ENCODE assay signal across 38 mouse cellular contexts in the genomic region with DNA sequence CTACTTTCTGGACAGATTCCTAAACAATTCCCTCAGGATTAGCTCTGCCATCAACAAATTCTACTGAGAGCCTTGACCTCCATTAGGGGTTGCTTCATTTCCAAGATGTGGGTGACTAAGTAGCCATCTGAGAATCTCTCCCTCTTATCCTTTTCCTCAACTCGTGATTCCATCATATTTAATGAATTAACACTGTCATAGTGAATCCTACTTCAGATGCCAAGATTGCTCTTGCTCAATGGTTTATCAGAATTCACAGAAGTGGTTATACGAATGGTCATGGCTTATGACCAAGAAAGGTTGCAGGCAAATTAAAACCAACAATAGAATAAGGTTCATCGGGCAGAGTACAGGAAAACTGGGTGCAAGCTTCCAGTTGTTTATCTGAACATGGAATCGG. TPM values are rescaled to one million over a fixed set of nuclear protein-coding genes. Genes with fewer than 3 reads are reported as not detected.
"Had no signal": no experiment of that assay in that cellular context is flagged by ENCODE, and none has a peak within 500 bp of the region (broad histone marks: within the 10 kb centered on the region; RNA-seq: fewer than 3 reads in every experiment).

No protein-coding gene starts in this region.

- H3K4me3 ChIP-seq: embryonic facial prominence, embryonic 10.5 days; embryonic facial prominence, embryonic 12.5 days; embryonic facial prominence, embryonic 13.5 days; embryonic facial prominence, embryonic 15.5 days; erythroblast, embryonic 14.5 days; forebrain, embryonic 10.5 days; forebrain, embryonic 12.5 days; forebrain, embryonic 13.5 days; forebrain, embryonic 15.5 days; gastrocnemius, adult 2 months; heart, adult 2 months had no signal

- H3K9ac ChIP-seq: embryonic facial prominence, embryonic 12.5 days; embryonic facial prominence, embryonic 13.5 days; embryonic facial prominence, embryonic 15.5 days; forebrain, embryonic 12.5 days; forebrain, embryonic 13.5 days; forebrain, embryonic 15.5 days; forebrain, postnatal 0 days had no signal

- H3K36me3 ChIP-seq: embryonic facial prominence, embryonic 10.5 days; embryonic facial prominence, embryonic 12.5 days; embryonic facial prominence, embryonic 13.5 days; embryonic facial prominence, embryonic 15.5 days; forebrain, embryonic 10.5 days; forebrain, embryonic 12.5 days; forebrain, embryonic 15.5 days had no signal

- H3K9me3 ChIP-seq: embryonic facial prominence, embryonic 10.5 days; embryonic facial prominence, embryonic 12.5 days; embryonic facial prominence, embryonic 13.5 days; embryonic facial prominence, embryonic 15.5 days; forebrain, embryonic 10.5 days; forebrain, embryonic 12.5 days; forebrain, embryonic 13.5 days; forebrain, embryonic 15.5 days had no signal

- DNase-seq: cerebellum, adult 9-10 months; cerebellum, adult 9-11 months; cerebellum, postnatal 10 days; cerebellum, postnatal 14 days; cerebellum, postnatal 25 days; cerebellum, postnatal 36 days; embryo, embryonic 11 days; forebrain, postnatal 0 days; gastrocnemius, adult 2 months; gastrocnemius, postnatal 10 days; gastrocnemius, postnatal 14 days; gastrocnemius, postnatal 25 days; gastrocnemius, postnatal 36 days; heart, adult 18-20 months; heart, adult 2 months had no signal

- H3K27me3 ChIP-seq: embryonic facial prominence, embryonic 12.5 days; embryonic facial prominence, embryonic 15.5 days; forebrain, embryonic 15.5 days had no signal

- H3K4me2 ChIP-seq: embryonic facial prominence, embryonic 12.5 days; embryonic facial prominence, embryonic 13.5 days; embryonic facial prominence, embryonic 15.5 days; forebrain, embryonic 12.5 days; forebrain, embryonic 13.5 days; forebrain, embryonic 15.5 days had no signal

- ATAC-seq: forebrain, embryonic 13.5 days; forebrain, embryonic 14.5 days; forebrain, embryonic 15.5 days; forebrain, embryonic 16.5 days; forebrain, postnatal 0 days had no signal

- H3K27ac ChIP-seq: embryonic facial prominence, embryonic 10.5 days; embryonic facial prominence, embryonic 12.5 days; embryonic facial prominence, embryonic 13.5 days; embryonic facial prominence, embryonic 15.5 days; forebrain, embryonic 10.5 days; forebrain, embryonic 12.5 days; forebrain, embryonic 13.5 days; forebrain, embryonic 15.5 days; gastrocnemius, adult 2 months; heart, adult 2 months had no signal

RNA-seq across cellular contexts. Expression of a gene that starts 3.1 kb away (rescaled TPM):
- total RNA-seq: common myeloid progenitor, adult 5-6 weeks; forebrain, postnatal 0 days; gastrocnemius, adult 18-20 months; gastrocnemius, adult 2 months; gastrocnemius, adult 8-10 months; gastrocnemius, postnatal 10 days; gastrocnemius, postnatal 14 days; gastrocnemius, postnatal 25 days; gastrocnemius, postnatal 36 days; gastrocnemius, postnatal 4 days; granulocyte monocyte progenitor cell, adult 5-6 weeks; heart, adult 18-20 months; heart, adult 2 months; heart, adult 8-10 months had no signal
- polyA plus RNA-seq: cortical plate, adult 2 months; embryonic facial prominence, embryonic 10.5 days; embryonic facial prominence, embryonic 11.5 days; embryonic facial prominence, embryonic 12.5 days; embryonic facial prominence, embryonic 13.5 days; embryonic facial prominence, embryonic 14.5 days; embryonic facial prominence, embryonic 15.5 days; erythroblast, embryonic 14.5 days; forebrain, embryonic 11.5 days; forebrain, embryonic 12.5 days; forebrain, embryonic 14.5 days; forebrain, embryonic 16.5 days; forebrain, postnatal 0 days; frontal cortex, adult 2 months; gonadal fat pad, adult 2 months; heart, adult 2 months had no signal

RNA-seq across cellular contexts. Expression of a gene that starts 3.2 kb away (rescaled TPM):
- total RNA-seq: common myeloid progenitor, adult 5-6 weeks; forebrain, postnatal 0 days; gastrocnemius, adult 18-20 months; gastrocnemius, adult 2 months; gastrocnemius, adult 8-10 months; gastrocnemius, postnatal 10 days; gastrocnemius, postnatal 14 days; gastrocnemius, postnatal 25 days; gastrocnemius, postnatal 36 days; gastrocnemius, postnatal 4 days; granulocyte monocyte progenitor cell, adult 5-6 weeks; heart, adult 18-20 months; heart, adult 2 months; heart, adult 8-10 months had no signal
- polyA plus RNA-seq: cortical plate, adult 2 months; embryonic facial prominence, embryonic 10.5 days; embryonic facial prominence, embryonic 11.5 days; embryonic facial prominence, embryonic 12.5 days; embryonic facial prominence, embryonic 13.5 days; embryonic facial prominence, embryonic 14.5 days; erythroblast, embryonic 14.5 days; forebrain, embryonic 11.5 days; forebrain, embryonic 12.5 days; forebrain, embryonic 14.5 days; frontal cortex, adult 2 months; heart, adult 2 months had no signal

RNA-seq across cellular contexts. Expression of a gene that starts 4.4 kb away (rescaled TPM):
- total RNA-seq: common myeloid progenitor, adult 5-6 weeks; forebrain, postnatal 0 days; gastrocnemius, adult 18-20 months; gastrocnemius, adult 2 months; gastrocnemius, adult 8-10 months; gastrocnemius, postnatal 10 days; gastrocnemius, postnatal 14 days; gastrocnemius, postnatal 25 days; gastrocnemius, postnatal 36 days; gastrocnemius, postnatal 4 days; granulocyte monocyte progenitor cell, adult 5-6 weeks; heart, adult 18-20 months; heart, adult 2 months; heart, adult 8-10 months had no signal
- polyA plus RNA-seq: cortical plate, adult 2 months; embryonic facial prominence, embryonic 10.5 days; embryonic facial prominence, embryonic 11.5 days; embryonic facial prominence, embryonic 14.5 days; embryonic facial prominence, embryonic 15.5 days; erythroblast, embryonic 14.5 days; forebrain, embryonic 10.5 days; forebrain, embryonic 11.5 days; forebrain, embryonic 12.5 days; forebrain, embryonic 13.5 days; forebrain, embryonic 14.5 days; forebrain, embryonic 15.5 days; frontal cortex, adult 2 months; heart, adult 2 months had no signal

RNA-seq across cellular contexts. Expression of a gene that starts 4.5 kb away (rescaled TPM):
- polyA plus RNA-seq: erythroblast, embryonic 14.5 days had no signal
